Mouse (Mus musculus): ENCODE data around the gene Olfr860. TPM values are rescaled to one million over a fixed set of nuclear protein-coding genes. Genes with fewer than 3 reads are reported as not detected.

Gene Olfr860
- polyA plus RNA-seq (2012; rRNA removed), result not detected in 2 replicates

GRCm38 (mm10) chr9:19849647-19850046 lies at the start of gene Olfr860:
Gene Olfr860, minus strand, starts transcription at chr9:19849747.

GRCm38 (mm10) chr9:19887904-19888303 lies 38.4 kb upstream of the Olfr860 start, which contains the start of gene Olfr862:
Gene Olfr862, minus strand, starts transcription at chr9:19888004.

GRCm38 (mm10) chr9:19804606-19805005 lies 44.9 kb downstream of the Olfr860 start, which contains the start of gene Olfr859:
Gene Olfr859, plus strand, starts transcription at chr9:19804906.

Other genes with a start within 250 kb of the Olfr860 start
- gene Zfp317, start 227.6 kb downstream of the Olfr860 start, polyA plus RNA-seq (2012; rRNA removed), result 31.1 and 34.0 TPM in 2 replicates
- 0.15 TPM in 1 of 2 replicates, not detected in the other for gene Olfr857, start 140.3 kb downstream of the Olfr860 start, polyA plus RNA-seq (2012; rRNA removed)
- not detected in 2 replicates for gene Olfr58, start 69.5 kb downstream of the Olfr860 start, polyA plus RNA-seq (2012; rRNA removed)
- not detected in 2 replicates for gene Olfr859, start 44.8 kb downstream of the Olfr860 start, polyA plus RNA-seq (2012; rRNA removed)
- not detected in 2 replicates for gene Olfr862, start 38.3 kb upstream of the Olfr860 start, polyA plus RNA-seq (2012; rRNA removed)
- not detected in 2 replicates for gene Olfr77, start 67.1 kb upstream of the Olfr860 start, polyA plus RNA-seq (2012; rRNA removed)
- not detected in 2 replicates for gene Olfr866, start 178.3 kb upstream of the Olfr860 start, polyA plus RNA-seq (2012; rRNA removed)
- not detected in 2 replicates for gene Olfr867, start 207.8 kb upstream of the Olfr860 start, polyA plus RNA-seq (2012; rRNA removed)
- not detected in 2 replicates for gene Olfr868, start 248.9 kb upstream of the Olfr860 start, polyA plus RNA-seq (2012; rRNA removed)